Mouse (Mus musculus): ENCODE results near the gene 1700025G04Rik. TPM values are rescaled to one million over a fixed set of nuclear protein-coding genes. Genes with fewer than 3 reads are reported as not detected.

1700025G04Rik gene
- polyA plus RNA-seq, 1 experiment from 2014 or later: 30.0 TPM

DNA sequence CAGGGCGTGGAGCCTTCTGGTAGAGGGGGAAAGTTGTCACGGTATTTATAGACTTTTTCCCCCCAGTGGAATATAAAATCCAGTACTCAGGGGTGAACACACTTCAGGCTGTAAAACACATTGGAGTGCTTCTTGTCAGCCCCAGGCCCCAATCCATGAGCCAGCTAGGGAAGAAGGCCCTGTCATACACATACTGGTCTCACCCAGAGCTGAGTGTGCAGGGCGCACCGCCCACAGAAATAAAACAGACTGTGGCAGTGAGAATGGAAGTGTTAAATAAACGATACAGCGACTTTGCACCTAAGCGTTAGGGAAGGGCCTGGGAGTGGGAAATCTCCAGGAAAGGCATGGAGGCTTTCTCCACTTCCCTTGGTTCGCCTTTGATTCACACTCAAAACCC lies 50.3 kb downstream of the 1700025G04Rik start:
- Histone ChIP-seq H3K27me3 (ENCODE audit: insufficient read depth, poor library complexity, severe bottlenecking) (no peaks in the 10 kb centered on the region), H3K36me3 (no peaks in the 10 kb centered on the region), H3K27ac (no peak overlapping the region), H3K4me1 (peaks cover 65% of the 10 kb centered on the region), H3K9me3 (no peaks in the 10 kb centered on the region), H3K4me3 (no peak overlapping the region)
- no peak for DNase-seq (ENCODE audit: low spot score)
- 71% methylated on average over 8 of the region's 8 CpGs for WGBS

DNA sequence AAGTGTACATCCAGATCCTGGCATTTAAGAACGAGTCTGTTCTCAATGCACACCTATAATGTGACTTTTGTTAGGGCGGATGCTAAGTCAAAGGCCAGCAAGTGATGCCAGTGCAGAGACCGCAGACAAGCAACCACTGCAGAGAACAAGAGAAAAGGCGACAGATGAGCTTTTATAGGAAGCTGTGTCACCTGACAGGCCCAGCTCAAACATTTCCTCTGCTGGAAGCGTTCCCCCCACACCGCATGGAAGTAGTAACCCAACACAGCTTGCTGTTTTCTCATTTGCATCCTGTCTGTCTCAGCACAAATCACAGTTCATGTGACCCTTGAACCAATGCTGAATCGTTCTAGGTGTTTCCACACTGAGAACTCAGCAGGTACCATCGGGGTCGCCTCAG lies 51.8 kb downstream of the 1700025G04Rik start:
- 68% methylated on average over 9 of the region's 9 CpGs for whole genome bisulfite sequencing
- Histone ChIP-seq H3K4me3 (no peak overlapping the region), H3K27ac (no peak overlapping the region), H3K27me3 (ENCODE audit: insufficient read depth, poor library complexity, severe bottlenecking) (no peaks in the 10 kb centered on the region), H3K9me3 (no peaks in the 10 kb centered on the region), H3K4me1 (peaks cover 60% of the 10 kb centered on the region), H3K36me3 (no peaks in the 10 kb centered on the region)
- DNase-seq (ENCODE audit: low spot score): no peak

DNA sequence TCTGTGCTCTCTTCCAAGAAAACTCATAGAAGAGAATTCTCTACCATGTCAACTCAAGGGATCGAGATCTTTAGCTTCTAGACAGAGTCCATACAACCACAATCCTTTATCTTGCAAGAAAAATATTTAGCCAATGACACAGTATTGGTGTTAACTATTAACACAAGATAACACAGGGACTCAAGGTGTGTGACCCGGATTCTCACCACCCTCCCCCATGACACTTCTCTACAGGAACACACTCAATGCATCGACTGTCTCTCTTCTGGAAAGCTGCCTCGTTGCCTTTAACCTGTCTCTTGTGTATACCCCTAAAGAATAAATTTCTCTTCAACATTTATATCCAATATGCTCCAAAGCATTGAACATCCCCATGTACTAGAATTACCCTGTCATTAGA lies 52.3 kb downstream of the 1700025G04Rik start:
- Histone ChIP-seq H3K4me3 (no peak overlapping the region), H3K9me3 (no peaks in the 10 kb centered on the region), H3K27me3 (ENCODE audit: insufficient read depth, poor library complexity, severe bottlenecking) (no peaks in the 10 kb centered on the region), H3K27ac (no peak overlapping the region), H3K36me3 (no peaks in the 10 kb centered on the region), H3K4me1 (peaks cover 60% of the 10 kb centered on the region)
- 37% methylated on average over 4 of the region's 4 CpGs for WGBS
- DNase-seq (ENCODE audit: low spot score): no peak

GRCm38 (mm10) chr1:152034766-152035165 lies 55.2 kb downstream of the 1700025G04Rik start:
- DNase-seq (ENCODE audit: low spot score): no peak
- Histone ChIP-seq H3K4me1 (peaks cover 44% of the 10 kb centered on the region), H3K27ac (no peak overlapping the region), H3K4me3 (no peak overlapping the region), H3K36me3 (no peaks in the 10 kb centered on the region), H3K27me3 (ENCODE audit: insufficient read depth, poor library complexity, severe bottlenecking) (no peaks in the 10 kb centered on the region), H3K9me3 (no peaks in the 10 kb centered on the region)
- WGBS: 63% methylated on average over 7 of the region's 7 CpGs

DNA sequence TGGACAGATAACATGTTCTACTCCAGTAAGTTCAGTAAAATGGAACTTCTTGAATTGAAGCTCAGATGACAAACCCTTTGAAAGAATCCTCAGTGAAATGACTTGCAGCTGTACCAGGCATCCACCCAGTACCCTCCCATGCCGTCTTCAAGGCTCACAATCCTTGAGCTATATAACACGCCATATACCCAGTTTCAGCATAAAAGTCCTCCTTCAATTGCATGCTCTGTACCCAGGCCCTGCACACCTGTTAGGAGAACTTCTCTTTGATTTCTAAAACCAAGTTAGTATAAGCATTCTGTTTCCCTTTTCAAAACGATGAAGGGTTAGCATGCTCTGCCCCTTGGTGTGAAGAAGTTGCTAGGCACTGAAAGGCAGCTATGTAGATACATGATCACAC lies 56.2 kb downstream of the 1700025G04Rik start:
- no peak overlapping the region for H3K27ac ChIP-seq
- H3K4me3 ChIP-seq: no peak overlapping the region
- peaks cover 38% of the 10 kb centered on the region for H3K4me1 ChIP-seq
- no peaks in the 10 kb centered on the region for H3K27me3 ChIP-seq (ENCODE audit: insufficient read depth, poor library complexity, severe bottlenecking)
- no peak for DNase-seq (ENCODE audit: low spot score)
- no peaks in the 10 kb centered on the region for H3K36me3 ChIP-seq
- H3K9me3 ChIP-seq: no peaks in the 10 kb centered on the region
- WGBS: 88% methylated on average over 3 of the region's 3 CpGs

DNA sequence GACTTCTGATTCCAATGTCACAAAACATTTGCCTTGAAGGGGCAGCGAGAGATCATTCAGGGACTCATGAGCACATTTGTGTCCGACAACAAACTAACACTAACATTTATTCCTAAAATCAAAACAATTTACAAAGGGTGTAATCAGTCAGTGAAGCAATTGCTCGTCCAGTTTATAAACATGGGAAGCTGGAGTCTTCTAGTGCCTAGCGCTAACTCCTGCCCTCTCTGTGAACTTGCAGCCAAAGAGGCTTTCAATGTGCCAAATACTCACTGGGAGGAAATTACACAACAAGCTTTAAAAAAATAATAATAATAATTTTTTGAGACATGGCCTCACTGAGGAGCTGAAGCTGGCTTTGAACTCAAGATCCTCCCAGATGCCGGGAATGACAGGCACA lies 57.8 kb downstream of the 1700025G04Rik start:
- H3K27ac ChIP-seq: no peak overlapping the region
- H3K4me3 ChIP-seq: no peak overlapping the region
- WGBS: 88% methylated on average over 5 of the region's 5 CpGs
- peaks cover 25% of the 10 kb centered on the region for H3K4me1 ChIP-seq
- no peak for DNase-seq (ENCODE audit: low spot score)
- no peaks in the 10 kb centered on the region for H3K27me3 ChIP-seq (ENCODE audit: insufficient read depth, poor library complexity, severe bottlenecking)
- no peaks in the 10 kb centered on the region for H3K9me3 ChIP-seq
- no peaks in the 10 kb centered on the region for H3K36me3 ChIP-seq

DNA sequence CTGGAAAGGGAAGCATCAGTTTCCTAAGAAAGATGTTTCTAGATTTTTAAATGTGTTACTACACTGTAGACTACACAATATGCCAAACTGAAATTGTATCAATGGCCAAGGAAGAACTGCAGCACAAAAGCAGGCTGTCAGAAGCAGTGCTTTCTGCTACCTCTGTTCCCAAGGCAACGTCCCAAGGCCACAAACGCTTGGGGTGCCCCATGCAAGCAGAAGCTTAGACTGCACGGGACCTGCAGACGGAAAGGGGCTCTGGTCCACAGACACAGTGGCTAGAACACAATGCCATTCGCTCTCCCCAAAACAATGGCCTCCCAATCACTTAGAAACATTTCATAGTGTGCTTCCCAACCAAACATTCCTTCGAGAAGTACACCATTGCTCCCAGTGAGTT lies 59.4 kb downstream of the 1700025G04Rik start:
- no peaks in the 10 kb centered on the region for H3K36me3 ChIP-seq
- no peak for DNase-seq (ENCODE audit: low spot score)
- no peak overlapping the region for H3K27ac ChIP-seq
- H3K4me3 ChIP-seq: no peak overlapping the region
- H3K9me3 ChIP-seq: no peaks in the 10 kb centered on the region
- H3K4me1 ChIP-seq: peaks cover 18% of the 10 kb centered on the region
- H3K27me3 ChIP-seq (ENCODE audit: insufficient read depth, poor library complexity, severe bottlenecking): no peaks in the 10 kb centered on the region
- 78% methylated on average over 6 of the region's 6 CpGs for WGBS

GRCm38 (mm10) chr1:152028718-152029117 lies 61.2 kb downstream of the 1700025G04Rik start:
- no peak for DNase-seq (ENCODE audit: low spot score)
- H3K9me3 ChIP-seq: no peaks in the 10 kb centered on the region
- no peaks in the 10 kb centered on the region for H3K27me3 ChIP-seq (ENCODE audit: insufficient read depth, poor library complexity, severe bottlenecking)
- 71% methylated on average over 4 of the region's 4 CpGs for WGBS
- H3K4me3 ChIP-seq: no peak overlapping the region
- H3K36me3 ChIP-seq: no peaks in the 10 kb centered on the region
- no peak overlapping the region for H3K27ac ChIP-seq
- peaks cover 9% of the 10 kb centered on the region; the same call in 1 of the 2 replicates for H3K4me1 ChIP-seq

DNA sequence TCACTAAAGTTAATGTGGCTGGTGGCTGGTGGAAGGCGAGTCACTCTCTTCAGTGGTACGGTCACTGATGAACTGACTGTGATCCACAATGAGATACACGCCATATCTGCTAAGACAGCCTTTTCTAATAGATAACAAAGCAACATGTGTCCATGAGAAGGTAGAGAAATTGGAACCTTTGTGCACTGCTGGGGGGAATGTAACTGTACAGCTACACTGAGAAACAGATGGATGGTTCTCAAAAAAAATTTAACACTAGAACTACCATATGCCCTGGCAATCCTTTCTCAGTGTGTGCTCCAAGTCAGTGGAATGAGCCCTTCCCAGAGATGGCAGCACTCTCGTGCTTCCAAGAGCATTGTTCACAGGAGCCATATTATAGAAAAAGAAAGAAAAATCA lies 63.2 kb downstream of the 1700025G04Rik start:
- DNase-seq (ENCODE audit: low spot score): no peak
- H3K9me3 ChIP-seq: no peaks in the 10 kb centered on the region
- no peaks in the 10 kb centered on the region for H3K27me3 ChIP-seq (ENCODE audit: insufficient read depth, poor library complexity, severe bottlenecking)
- peaks cover 9% of the 10 kb centered on the region; the same call in 1 of the 2 replicates for H3K4me1 ChIP-seq
- H3K27ac ChIP-seq: no peak overlapping the region
- H3K36me3 ChIP-seq: peaks cover 4% of the 10 kb centered on the region; the same call in 1 of the 2 replicates
- 89% methylated on average over 4 of the region's 4 CpGs for WGBS
- H3K4me3 ChIP-seq: no peak overlapping the region

GRCm38 (mm10) chr1:152025308-152025707 lies 64.6 kb downstream of the 1700025G04Rik start:
- WGBS: 87% methylated on average over 4 of the region's 4 CpGs

DNA sequence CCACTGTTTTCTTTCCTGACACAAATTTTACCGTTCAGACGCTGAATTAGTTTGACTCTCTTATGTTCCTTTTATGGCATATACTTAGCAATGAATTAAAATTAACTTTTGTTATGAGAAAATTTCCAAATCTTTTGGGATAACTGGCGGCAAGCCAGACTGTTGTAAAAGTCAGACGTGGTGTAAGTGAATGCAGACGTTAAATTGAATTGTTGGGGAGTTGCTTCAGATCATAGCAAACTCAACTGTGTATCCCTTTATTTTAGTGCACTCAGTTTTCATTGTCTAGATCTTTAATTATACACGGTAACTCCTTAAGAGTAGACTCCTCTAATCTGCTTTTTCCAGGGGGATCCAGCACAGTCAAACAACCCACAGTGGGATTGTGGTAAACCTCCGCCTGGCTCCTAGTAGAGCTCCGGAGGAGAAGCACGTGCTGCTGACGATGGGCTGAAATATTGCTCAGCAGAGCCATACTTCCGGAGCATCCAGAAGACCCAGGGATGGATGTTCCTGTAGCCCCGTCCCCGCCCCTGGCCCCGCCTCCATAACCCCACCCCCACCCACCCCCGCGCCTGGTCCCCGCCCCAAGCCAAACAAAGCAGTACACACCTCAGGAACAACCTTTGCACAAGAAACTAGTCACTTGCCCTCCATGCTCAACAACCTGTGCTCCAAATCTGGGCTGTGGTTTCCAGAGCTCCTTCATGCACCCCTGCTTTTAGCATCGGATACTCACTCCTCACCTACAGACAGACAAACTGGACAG lies 65.7 kb downstream of the 1700025G04Rik start:
- H3K27ac ChIP-seq: no peak overlapping the region
- DNase-seq (ENCODE audit: low spot score): no peak
- no peaks in the 10 kb centered on the region for H3K27me3 ChIP-seq (ENCODE audit: insufficient read depth, poor library complexity, severe bottlenecking)
- peaks cover 9% of the 10 kb centered on the region; the same call in 1 of the 2 replicates for H3K4me1 ChIP-seq
- peaks cover 4% of the 10 kb centered on the region; the same call in 1 of the 2 replicates for H3K36me3 ChIP-seq
- no peaks in the 10 kb centered on the region for H3K9me3 ChIP-seq
- WGBS: 81% methylated on average over 16 of the region's 18 CpGs
- H3K4me3 ChIP-seq: no peak overlapping the region

More at GRCm38 (mm10) chr1:152025308-152025707, 64.6 kb downstream of the 1700025G04Rik start:
- Histone ChIP-seq H3K27ac (no peak overlapping the region), H3K36me3 (peaks cover 4% of the 10 kb centered on the region; the same call in 1 of the 2 replicates), H3K27me3 (ENCODE audit: insufficient read depth, poor library complexity, severe bottlenecking) (no peaks in the 10 kb centered on the region), H3K4me3 (no peak overlapping the region), H3K4me1 (peaks cover 5% of the 10 kb centered on the region; the same call in 1 of the 2 replicates), H3K9me3 (no peaks in the 10 kb centered on the region)
- no peak for DNase-seq (ENCODE audit: low spot score)

GRCm38 (mm10) chr1:152020812-152021211 lies 69.1 kb downstream of the 1700025G04Rik start:
- H3K27me3 ChIP-seq (ENCODE audit: insufficient read depth, poor library complexity, severe bottlenecking): no peaks in the 10 kb centered on the region
- WGBS: 93% methylated on average over 6 of the region's 6 CpGs
- no peak for DNase-seq (ENCODE audit: low spot score)
- H3K9me3 ChIP-seq: no peaks in the 10 kb centered on the region
- no peak overlapping the region for H3K4me3 ChIP-seq
- H3K27ac ChIP-seq: no peak overlapping the region
- H3K36me3 ChIP-seq: peaks cover 4% of the 10 kb centered on the region; the same call in 1 of the 2 replicates
- peaks cover 8% of the 10 kb centered on the region for H3K4me1 ChIP-seq

DNA sequence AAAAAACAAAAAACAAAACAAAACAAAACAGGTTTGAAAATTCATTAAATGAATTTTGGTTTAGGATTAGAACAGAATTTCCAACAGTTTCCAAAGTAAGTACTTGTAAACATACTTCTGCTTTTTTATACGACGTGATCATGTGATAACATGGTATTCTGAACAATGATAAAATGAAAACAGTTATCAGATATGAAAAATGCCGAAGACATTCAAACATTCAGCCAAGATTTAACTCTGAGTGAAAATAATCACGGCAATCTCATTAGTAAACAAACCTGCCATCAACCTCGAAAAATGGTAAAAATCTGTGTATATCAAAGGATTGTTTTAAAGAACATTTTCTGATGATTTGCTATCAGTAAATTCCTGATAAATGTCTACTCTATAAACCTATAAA lies 69.9 kb downstream of the 1700025G04Rik start:
- H3K27me3 ChIP-seq (ENCODE audit: insufficient read depth, poor library complexity, severe bottlenecking): no peaks in the 10 kb centered on the region
- H3K4me1 ChIP-seq: peaks cover 15% of the 10 kb centered on the region
- 84% methylated on average over 5 of the region's 5 CpGs for WGBS
- H3K36me3 ChIP-seq: peaks cover 4% of the 10 kb centered on the region; the same call in 1 of the 2 replicates
- H3K9me3 ChIP-seq: no peaks in the 10 kb centered on the region
- no peak for DNase-seq (ENCODE audit: low spot score)
- H3K4me3 ChIP-seq: no peak overlapping the region
- no peak overlapping the region for H3K27ac ChIP-seq
